Mouse (Mus musculus) heart, adult 2 months (tissue): Measurements from ENCODE around the gene Prr15. TPM values are rescaled to one million over a fixed set of nuclear protein-coding genes. Genes with fewer than 3 reads are reported as not detected.

Experiments
- DNase-seq, 2 experiments: peaks; one replicate each; pipeline ENCODE4 v3.0.0; 2021
- H3K27ac ChIP-seq: fragments of 200-600 bp; 2 replicates; pipeline ENCODE4 v1.8.1; 2022
- H3K27me3 ChIP-seq: fragments of 200-500 bp; 2 replicates; pipeline ENCODE4 v1.6.1; 2012; ENCODE audit warnings: mild to moderate bottlenecking, low read length, inconsistent platforms, mixed read lengths; ENCODE audit not compliant: control insufficient read depth, insufficient read depth
- H3K36me3 ChIP-seq: fragments of 200-500 bp; 2 replicates; pipeline ENCODE4 v1.6.1; 2012; ENCODE audit warnings: low read length, inconsistent platforms; ENCODE audit not compliant: control insufficient read depth, insufficient read depth
- H3K4me1 ChIP-seq: fragments of 200-500 bp; 2 replicates; pipeline ENCODE4 v1.6.1; 2011; ENCODE audit warnings: low read length; ENCODE audit not compliant: control insufficient read depth, insufficient read depth
- H3K4me3 ChIP-seq: fragments of 200-600 bp; 2 replicates; pipeline ENCODE4 v1.8.1; 2022
- H3K79me2 ChIP-seq: fragments of 200-500 bp; replicated peaks from 2 replicates; pipeline ENCODE4 v1.6.1; 2012; ENCODE audit warnings: mild to moderate bottlenecking, inconsistent platforms, low read length, moderate library complexity, mixed read lengths; ENCODE audit not compliant: control insufficient read depth, insufficient read depth
- H3K9ac ChIP-seq: fragments of 200-500 bp; 2 replicates; pipeline ENCODE4 v1.6.1; 2012; ENCODE audit warnings: low read depth, mild to moderate bottlenecking, control low read depth, inconsistent platforms, low read length, mixed read lengths
- CTCF ChIP-seq: fragments of 200-600 bp; IDR thresholded peaks from 2 replicates; pipeline ENCODE4 v1.8.1; 2022; ENCODE audit warnings: antibody characterized with exemption, mild to moderate bottlenecking, moderate library complexity
- EP300 ChIP-seq: fragments of 200-500 bp; IDR thresholded peaks from 2 replicates; pipeline ENCODE4 v1.6.1; 2011; ENCODE audit warnings: low read depth, low read length, control low read depth; ENCODE audit not compliant: insufficient read depth
- POLR2A ChIP-seq: fragments of 200-500 bp; IDR thresholded peaks from 2 replicates; pipeline ENCODE4 v1.6.1; 2011; ENCODE audit warnings: mild to moderate bottlenecking, low read depth, low read length, control low read depth; ENCODE audit not compliant: insufficient read depth
- WGBS: fragments of 180-500 bp; shearing (Covaris S2); methylation state at CpG from one replicate; pipeline ENCODE4 v1.1.7; 2018; 5-methylcytosine and 5-hydroxymethylcytosine counted together
- intact Hi-C: fragments of 180-260 bp; cut with DNase I; formaldehyde crosslinking; loops from one replicate; pipeline ENCODE4 v1.15.1; 2025
- polyA plus RNA-seq: library from polyadenylated mRNA; depleted of rRNA; stranded (reverse); fragments of >200 nt; gene quantifications from 2 replicates; pipeline ENCODE4 v1.2.3, GENCODE M21; 2012
- total RNA-seq, 2 experiments: library from RNA; stranded (reverse); gene quantifications; 2 replicates each; pipeline ENCODE4 v1.2.3; 2021

Gene Prr15
- total and polyA plus RNA-seq, 3 experiments = 1.1 to 2.6 (median 1.7) TPM

GRCm38 (mm10) chr6:54327626-54328003 is 2.0 kb downstream of the Prr15 start:
- WGBS = under 1% methylated on average over 28 of the region's 28 CpGs
- H3K4me3 ChIP-seq = peak overlapping the region; percentile 55
- H3K4me1 ChIP-seq = no peaks in the 10 kb centered on the region
- peak; percentile 72 to 79 for DNase-seq
- TF ChIP-seq POLR2A = peak; percentile 59; the same call in 1 of the 2 replicates
- no peak for TF ChIP-seq EP300
- peak; percentile 27 for TF ChIP-seq CTCF
- no peaks in the 10 kb centered on the region for H3K27me3 ChIP-seq
- intact Hi-C loops = loop anchor here (5.0 kb wide), 1 partner anchor 75 kb away; no protein-coding TSS in a partner anchor
- peak overlapping the region; percentile 13 for H3K9ac ChIP-seq
- H3K36me3 ChIP-seq = no peaks in the 10 kb centered on the region
- peak overlapping the region; percentile 40; the same call in 1 of the 2 replicates for H3K27ac ChIP-seq
- no peaks in the 10 kb centered on the region for H3K79me2 ChIP-seq

DNA sequence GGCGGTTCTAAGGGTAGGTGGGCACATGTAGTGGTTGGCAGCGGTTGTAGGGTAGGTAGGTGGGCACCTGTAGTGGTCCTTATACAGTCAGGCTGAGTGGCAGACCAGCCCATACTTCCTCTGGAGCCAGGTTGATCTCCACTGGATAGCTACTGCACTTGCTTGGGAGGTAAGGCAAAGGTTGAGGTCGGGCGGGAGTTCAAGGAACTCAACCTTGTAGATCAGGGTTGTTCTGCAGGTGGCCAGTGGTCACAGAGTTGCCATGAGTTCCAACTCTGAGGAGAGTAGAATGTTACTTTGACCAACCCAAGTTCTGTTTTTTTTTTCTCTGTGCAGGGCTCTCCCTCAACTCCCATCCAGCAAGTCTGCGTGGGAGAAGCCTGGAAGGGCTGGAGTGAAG is 3.1 kb downstream of the Prr15 start:
- Histone ChIP-seq H3K27me3 (no peaks in the 10 kb centered on the region), H3K79me2 (no peaks in the 10 kb centered on the region), H3K36me3 (no peaks in the 10 kb centered on the region), H3K27ac (no peak overlapping the region), H3K9ac (no peak overlapping the region), H3K4me3 (no peak overlapping the region), H3K4me1 (no peaks in the 10 kb centered on the region)
- TF ChIP-seq CTCF (no peak), EP300 (no peak), POLR2A (no peak)
- intact Hi-C loops = loop anchor here (5.0 kb wide), 1 partner anchor 76 kb away; no protein-coding TSS in a partner anchor
- no peak for DNase-seq
- WGBS = 92% methylated on average over 5 of the region's 5 CpGs

DNA sequence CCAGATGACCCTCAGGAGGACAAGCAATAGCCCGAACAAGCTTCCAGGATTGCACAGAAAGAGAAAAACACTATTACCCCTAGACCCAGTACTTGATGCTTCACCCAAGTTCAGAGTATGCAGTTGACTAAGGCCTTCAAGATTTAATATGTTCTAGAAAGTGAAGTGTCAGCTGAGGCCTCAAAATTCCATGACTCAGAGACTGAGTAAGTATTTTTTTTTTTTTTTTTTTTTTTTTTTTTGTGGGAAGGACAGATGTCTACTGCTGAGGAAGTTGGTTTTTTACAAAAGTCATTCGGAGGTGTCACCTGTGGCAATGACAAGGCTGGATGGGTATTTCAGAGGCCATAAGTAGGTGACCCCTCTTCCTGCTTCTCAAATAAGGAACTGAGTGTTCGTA is 4.0 kb downstream of the Prr15 start:
- no peak overlapping the region for H3K27ac ChIP-seq
- no peaks in the 10 kb centered on the region for H3K79me2 ChIP-seq
- intact Hi-C loops = loop anchor here (5.0 kb wide), 1 partner anchor 77 kb away; no protein-coding TSS in a partner anchor
- H3K9ac ChIP-seq = no peak overlapping the region
- H3K36me3 ChIP-seq = no peaks in the 10 kb centered on the region
- no peak for DNase-seq
- 68% methylated on average over 3 of the region's 3 CpGs for WGBS
- no peaks in the 10 kb centered on the region for H3K27me3 ChIP-seq
- H3K4me1 ChIP-seq = no peaks in the 10 kb centered on the region
- H3K4me3 ChIP-seq = no peak overlapping the region
- TF ChIP-seq EP300 (no peak), POLR2A (no peak), CTCF (no peak)

DNA sequence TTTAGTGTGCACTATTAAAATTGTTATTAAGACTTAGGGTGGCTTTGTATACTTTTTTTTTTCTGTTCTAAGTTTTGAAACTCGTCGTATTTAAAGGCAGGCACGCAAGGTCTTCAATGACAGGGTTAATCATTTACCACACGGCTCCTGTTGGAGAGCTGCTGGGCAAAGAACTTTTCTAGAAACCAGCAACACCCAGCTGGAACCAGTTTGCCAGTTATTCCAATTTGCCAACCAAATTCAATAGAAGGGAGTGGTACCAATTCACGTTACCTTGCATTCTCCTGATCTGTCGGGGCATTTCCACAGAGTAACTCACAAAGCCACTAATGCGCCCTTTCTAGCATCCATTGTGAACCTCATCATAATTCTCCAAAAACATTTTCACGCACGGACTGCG is 4.5 kb downstream of the Prr15 start:
- Histone ChIP-seq H3K4me1 (no peaks in the 10 kb centered on the region), H3K79me2 (no peaks in the 10 kb centered on the region), H3K27me3 (no peaks in the 10 kb centered on the region), H3K9ac (no peak overlapping the region), H3K27ac (no peak overlapping the region), H3K4me3 (no peak overlapping the region), H3K36me3 (no peaks in the 10 kb centered on the region)
- intact Hi-C loops = no loop called here
- TF ChIP-seq POLR2A (no peak), CTCF (no peak), EP300 (no peak)
- no peak for DNase-seq
- WGBS = 94% methylated on average over 10 of the region's 10 CpGs

DNA sequence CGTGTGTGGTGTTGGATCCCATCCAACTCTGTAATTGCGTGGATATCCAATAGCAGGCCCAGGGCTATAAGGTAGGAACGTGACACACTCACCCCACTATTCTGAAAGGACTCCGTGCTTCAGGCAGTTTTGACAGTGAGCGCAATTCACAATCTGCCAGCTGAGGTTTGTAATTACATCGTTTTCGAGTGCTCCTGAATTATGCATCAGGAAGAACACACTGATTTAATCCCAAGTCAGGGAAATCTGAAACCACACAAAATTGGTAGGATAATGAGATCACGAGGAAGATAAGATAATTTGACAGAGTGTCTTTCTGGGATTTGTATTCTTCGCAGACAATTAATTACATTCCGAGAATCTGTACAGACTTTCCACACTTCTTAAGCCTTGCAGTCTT is 6.1 kb downstream of the Prr15 start:
- H3K79me2 ChIP-seq = no peaks in the 10 kb centered on the region
- no peak for DNase-seq
- no peak overlapping the region for H3K4me3 ChIP-seq
- TF ChIP-seq CTCF = no peak
- TF ChIP-seq EP300 = no peak
- no peak for TF ChIP-seq POLR2A
- H3K36me3 ChIP-seq = no peaks in the 10 kb centered on the region
- H3K27me3 ChIP-seq = no peaks in the 10 kb centered on the region
- intact Hi-C loops = no loop called here
- no peak overlapping the region for H3K27ac ChIP-seq
- no peak overlapping the region for H3K9ac ChIP-seq
- H3K4me1 ChIP-seq = no peaks in the 10 kb centered on the region
- 62% methylated on average over 10 of the region's 10 CpGs for WGBS

GRCm38 (mm10) chr6:54332203-54332602 is 6.6 kb downstream of the Prr15 start:
- Histone ChIP-seq H3K27me3 (no peaks in the 10 kb centered on the region), H3K4me3 (no peak overlapping the region), H3K36me3 (no peaks in the 10 kb centered on the region), H3K27ac (no peak overlapping the region), H3K9ac (no peak overlapping the region), H3K4me1 (no peaks in the 10 kb centered on the region), H3K79me2 (no peaks in the 10 kb centered on the region)
- no peak for TF ChIP-seq EP300
- no peak for TF ChIP-seq CTCF
- no peak for TF ChIP-seq POLR2A
- intact Hi-C loops = no loop called here
- no peak for DNase-seq
- WGBS = 75% methylated on average over 8 of the region's 8 CpGs
